In genomic region chr12:111301322-111302017, GRCm38 (mm10) we compare ENCODE assay signal across 26 mouse cellular contexts. TPM values are rescaled to one million over a fixed set of nuclear protein-coding genes. Genes with fewer than 3 reads are reported as not detected.
"Had no signal": no experiment of that assay in that cellular context is flagged by ENCODE, and none has a peak within 500 bp of the region (broad histone marks: within the 10 kb centered on the region; RNA-seq: fewer than 3 reads in every experiment).

No protein-coding gene starts in this region.

- H3K27ac ChIP-seq: gastrocnemius, adult 2 months; heart, adult 2 months; heart, embryonic 13.5 days; heart, embryonic 15.5 days; hindbrain, embryonic 13.5 days; hindbrain, embryonic 15.5 days; hindbrain, postnatal 0 days; layer of hippocampus, adult 2 months; left cerebral cortex, adult 2 months; limb, embryonic 10.5 days; limb, embryonic 12.5 days; liver, embryonic 13.5 days had no signal

- DNase-seq: gastrocnemius, adult 2 months; gastrocnemius, postnatal 10 days; gastrocnemius, postnatal 25 days; heart, adult 11 months; heart, adult 2 months; heart, postnatal 14 days; heart, postnatal 36 days; kidney, adult 18-20 months; kidney, adult 8-10 months; kidney, postnatal 10 days; kidney, postnatal 4 days; liver; liver, embryonic 13.5 days had no signal

- H3K4me3 ChIP-seq: gastrocnemius, adult 2 months; heart, adult 2 months; heart, embryonic 13.5 days; heart, embryonic 15.5 days; hindbrain, embryonic 13.5 days; hindbrain, embryonic 15.5 days; layer of hippocampus, adult 2 months; left cerebral cortex, adult 2 months; limb, embryonic 10.5 days; limb, embryonic 12.5 days; liver, embryonic 13.5 days had no signal

- ATAC-seq: hindbrain, postnatal 0 days; intestine, embryonic 16.5 days had no signal

- H3K27me3 ChIP-seq: heart, embryonic 13.5 days; heart, embryonic 15.5 days; hindbrain, embryonic 13.5 days; hindbrain, embryonic 15.5 days; limb, embryonic 12.5 days; liver, embryonic 13.5 days had no signal

- H3K4me2 ChIP-seq: heart, embryonic 11.5 days; heart, embryonic 13.5 days; heart, embryonic 15.5 days; hindbrain, embryonic 13.5 days; hindbrain, embryonic 15.5 days; limb, embryonic 12.5 days; liver, embryonic 11.5 days; liver, embryonic 13.5 days had no signal

- H3K9ac ChIP-seq: heart, embryonic 13.5 days; heart, embryonic 15.5 days; hindbrain, embryonic 13.5 days; hindbrain, embryonic 15.5 days; limb, embryonic 12.5 days; liver, embryonic 13.5 days had no signal

- H3K9me3 ChIP-seq: heart, embryonic 13.5 days; heart, embryonic 15.5 days; hindbrain, embryonic 13.5 days; hindbrain, embryonic 15.5 days; limb, embryonic 10.5 days; limb, embryonic 12.5 days; liver, embryonic 13.5 days had no signal

- H3K4me1 ChIP-seq: heart, embryonic 13.5 days; heart, embryonic 15.5 days; hindbrain, embryonic 13.5 days; hindbrain, embryonic 15.5 days; limb, embryonic 10.5 days; limb, embryonic 12.5 days; liver, embryonic 13.5 days had no signal

RNA-seq across cellular contexts. Expression of gene Amn, which starts 30.6 kb away (rescaled TPM):
- total RNA-seq: gastrocnemius, adult 2 months; gastrocnemius, postnatal 25 days; heart, adult 2 months; heart, postnatal 14 days; heart, postnatal 36 days; hematopoietic stem cell, adult 5-6 weeks had no signal
- polyA plus RNA-seq: heart, adult 2 months had no signal
